Mouse (Mus musculus) retina, embryonic 14.5 days (tissue): ENCODE measurements around the gene Gm45140.
"Not testable (repeated sequence)": the region's sequence is repeated elsewhere in the genome, so short reads cannot be mapped to it uniquely, and the experiment has no call there.

Source experiments
- DNase-seq: peaks from one replicate; pipeline ENCODE4 v3.0.0-alpha.2; 2015; ENCODE audit warnings: low spot score

Gm45140 gene

GRCm38 (mm10) chr6:87776663-87777062 lies 58.9 kb downstream of the Gm45140 start:
- DNase-seq: no peak

DNA sequence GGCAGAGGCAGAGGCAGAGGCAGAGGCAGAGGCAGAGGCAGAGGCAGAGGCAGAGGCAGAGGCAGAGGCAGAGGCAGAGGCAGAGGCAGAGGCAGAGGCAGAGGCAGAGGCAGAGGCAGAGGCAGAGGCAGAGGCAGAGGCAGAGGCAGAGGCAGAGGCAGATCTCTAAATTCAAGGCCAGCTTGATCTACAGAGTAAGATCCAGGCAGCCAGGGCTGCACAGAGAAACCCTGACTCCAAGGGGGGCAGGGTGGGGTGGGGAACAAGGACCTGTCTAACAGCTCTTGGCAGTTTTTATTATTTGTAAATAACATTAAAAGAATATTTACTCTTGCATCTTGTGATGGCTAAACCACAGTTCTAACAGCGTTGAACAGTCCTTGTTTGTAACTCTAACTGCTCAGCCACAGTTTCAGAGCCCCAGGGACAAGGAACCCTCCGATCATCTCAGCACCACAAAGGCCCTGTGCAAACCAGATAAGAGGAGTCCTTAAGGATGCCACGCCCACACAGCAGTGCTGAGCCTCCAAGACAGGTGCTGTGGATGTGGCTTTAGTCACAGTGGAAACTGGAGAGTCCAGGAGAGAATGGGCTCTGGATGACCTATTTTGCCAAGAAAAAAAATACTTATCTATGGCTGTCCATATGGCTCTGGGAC lies 59.9 kb downstream of the Gm45140 start:
- no peak for DNase-seq

GRCm38 (mm10) chr6:87774909-87775308 lies 60.7 kb downstream of the Gm45140 start:
- DNase-seq: no peak

- DNase-seq: no peak
These were observed 61.1 kb downstream of the Gm45140 start for GRCm38 (mm10) chr6:87774466-87774865.

GRCm38 (mm10) chr6:87770626-87771025 lies 65.0 kb downstream of the Gm45140 start:
- peak; percentile 26 for DNase-seq

DNA sequence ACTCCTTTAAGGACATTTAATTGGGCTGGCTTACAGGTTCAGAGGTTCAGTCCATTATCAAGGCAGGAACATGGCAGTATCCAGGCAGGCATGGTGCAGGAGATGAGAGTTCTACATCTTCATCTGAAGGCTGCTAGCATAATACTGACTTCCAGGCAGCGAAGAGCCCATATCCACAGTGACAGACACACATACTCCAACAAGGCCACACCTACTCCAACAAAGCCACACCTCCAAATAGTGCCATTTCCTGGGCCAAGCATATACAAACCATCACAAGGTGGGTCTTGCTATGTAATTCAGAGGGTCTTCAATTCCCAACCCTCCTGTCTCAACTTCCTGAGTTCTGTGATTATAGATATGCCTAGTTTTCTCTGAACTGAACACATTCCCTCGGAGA lies 71.3 kb downstream of the Gm45140 start:
- DNase-seq: not testable (repeated sequence)

- DNase-seq: peak; percentile 52
These were observed 72.0 kb downstream of the Gm45140 start for GRCm38 (mm10) chr6:87763376-87764280.

GRCm38 (mm10) chr6:87762161-87762560 lies 73.4 kb downstream of the Gm45140 start:
- DNase-seq: no peak

GRCm38 (mm10) chr6:87759850-87760249 lies 75.7 kb downstream of the Gm45140 start:
- DNase-seq: no peak

DNA sequence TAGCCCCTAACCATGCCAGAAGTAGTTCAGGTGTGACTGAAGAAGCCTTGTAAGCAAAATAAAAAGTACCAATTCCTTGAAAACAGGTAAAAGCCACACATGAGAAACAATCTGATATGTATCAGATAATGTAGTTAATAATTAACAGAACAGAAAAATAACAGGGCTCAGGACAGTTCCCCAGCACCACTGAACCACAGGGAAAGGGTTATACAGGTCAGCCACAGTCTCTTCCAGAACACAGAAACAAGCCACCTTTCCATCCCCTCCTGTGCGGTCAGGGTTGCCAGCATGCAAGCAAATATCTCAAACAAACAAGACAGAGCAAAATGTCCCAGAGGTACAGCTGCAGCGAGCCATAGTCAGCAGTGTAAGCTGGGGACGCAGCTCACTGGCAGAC lies 76.2 kb downstream of the Gm45140 start:
- no peak for DNase-seq

GRCm38 (mm10) chr6:87756896-87757295 lies 78.7 kb downstream of the Gm45140 start:
- DNase-seq: no peak

- no peak for DNase-seq
These were observed 80.4 kb downstream of the Gm45140 start for GRCm38 (mm10) chr6:87755196-87755595.

DNA sequence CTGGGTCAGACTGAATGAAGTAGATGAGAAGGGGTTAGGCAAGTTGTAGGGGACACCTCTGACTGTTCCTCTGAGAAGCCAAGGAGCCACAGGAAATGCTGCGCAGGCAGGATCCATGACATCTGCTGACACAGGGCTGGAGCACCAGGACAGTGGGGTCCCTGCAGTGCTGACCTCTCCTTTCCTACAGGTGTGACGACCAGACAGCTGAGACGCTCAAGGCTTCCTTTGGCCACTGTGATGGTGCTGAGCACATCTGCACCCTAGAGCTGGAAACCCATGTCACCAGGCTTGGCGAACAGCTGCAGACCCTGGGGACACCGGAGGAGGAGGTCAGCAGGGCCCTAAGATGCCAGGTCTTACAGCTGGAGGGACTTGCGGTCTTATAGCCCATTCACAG lies 84.0 kb downstream of the Gm45140 start:
- no peak for DNase-seq

DNA sequence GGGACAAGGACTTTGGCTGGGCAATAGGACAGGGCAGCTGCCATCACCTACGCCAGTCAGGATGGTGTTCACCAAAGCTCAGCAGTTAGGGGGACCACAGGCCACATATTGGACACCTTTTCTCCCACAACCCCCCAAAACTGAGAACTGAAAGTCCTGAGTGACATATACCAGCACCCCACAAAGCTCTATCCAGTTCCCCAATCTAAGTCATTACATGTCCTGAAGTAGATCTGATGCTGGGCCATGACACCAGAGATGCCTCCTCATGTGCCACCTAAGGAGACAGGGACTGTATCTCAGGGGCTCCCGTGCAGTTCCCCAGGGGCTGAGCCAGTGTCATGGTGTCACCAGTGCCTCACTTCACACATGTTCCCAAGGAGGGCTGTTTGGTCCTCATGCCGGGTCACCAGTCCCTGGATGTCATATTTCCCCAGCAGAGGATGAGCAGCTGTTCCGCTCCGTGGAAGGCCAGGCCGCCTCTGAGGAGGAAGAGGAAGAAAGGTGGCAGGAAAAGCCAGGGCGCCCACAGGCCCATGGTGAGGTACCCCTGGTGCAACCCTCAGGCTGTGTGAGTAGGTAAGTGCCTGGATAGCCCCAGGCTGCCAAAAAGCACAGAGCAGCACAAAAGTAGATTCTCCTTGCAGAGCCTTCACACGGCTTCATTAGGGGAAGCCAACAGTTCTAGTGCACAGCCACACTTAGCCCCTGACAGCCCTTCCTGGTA lies 85.2 kb downstream of the Gm45140 start:
- no peak for DNase-seq

DNA sequence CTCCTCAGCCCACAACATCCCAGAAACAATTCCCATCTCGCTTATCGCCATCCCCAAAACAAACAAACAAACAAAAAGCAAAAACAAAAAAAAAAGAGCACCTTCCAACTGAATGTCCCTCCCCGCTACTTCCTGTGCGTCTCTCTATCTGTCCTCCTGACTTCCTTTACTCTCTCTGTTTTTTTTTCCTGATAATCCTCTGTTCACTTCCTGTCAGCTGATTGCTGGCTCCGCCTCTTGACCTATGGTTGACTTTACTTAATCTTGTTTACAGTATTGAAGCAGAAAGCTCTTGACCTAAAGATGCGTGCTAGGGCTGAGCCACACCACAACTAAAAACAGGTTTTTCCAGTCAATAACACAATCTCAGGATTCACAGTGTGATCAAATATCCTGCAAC lies 87.1 kb downstream of the Gm45140 start:
- DNase-seq: no peak

- DNase-seq: no peak
These were observed 87.5 kb downstream of the Gm45140 start for GRCm38 (mm10) chr6:87748078-87748477.

DNA sequence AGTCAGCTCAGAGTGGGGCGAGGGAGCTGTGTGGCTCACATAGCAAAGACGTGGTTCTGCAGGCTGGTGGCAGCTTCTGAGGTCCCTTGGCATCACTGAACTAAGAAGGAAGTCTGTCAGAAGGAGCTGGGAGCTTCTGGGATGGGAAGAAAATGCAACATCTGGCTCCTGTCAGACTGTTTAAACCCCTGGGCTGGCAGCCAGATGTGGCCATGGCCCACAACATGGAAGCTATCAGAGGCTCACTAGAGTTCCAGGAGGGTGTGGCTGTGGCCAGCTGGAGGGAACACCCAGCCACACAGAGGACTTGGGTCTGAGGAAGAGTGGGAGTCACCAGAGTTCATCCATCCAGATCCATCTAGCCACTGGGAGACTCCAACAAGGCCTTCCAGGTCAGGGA lies 88.7 kb downstream of the Gm45140 start:
- DNase-seq: no peak

GRCm38 (mm10) chr6:87746059-87746458 lies 89.5 kb downstream of the Gm45140 start:
- DNase-seq: no peak

DNA sequence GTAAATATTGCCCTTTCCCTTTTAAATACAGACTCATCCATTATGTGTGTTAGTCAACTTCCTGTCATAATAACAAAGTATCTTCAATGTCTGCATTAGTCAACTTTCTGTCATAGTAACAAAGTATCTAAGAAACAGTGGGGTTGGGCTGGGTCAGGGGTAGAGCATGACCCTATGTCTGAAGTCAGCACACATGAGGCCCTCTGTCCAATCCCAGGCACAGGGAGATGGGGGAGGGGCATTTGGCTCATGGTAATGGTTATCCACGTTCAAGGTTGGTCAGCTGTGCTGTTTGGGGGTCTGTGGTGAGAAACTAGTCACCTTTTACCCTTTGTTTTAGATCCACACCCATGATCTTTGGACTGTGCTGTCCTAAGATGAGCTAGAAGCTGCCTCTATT lies 90.3 kb downstream of the Gm45140 start:
- no peak for DNase-seq

GRCm38 (mm10) chr6:87744632-87745031 lies 91.0 kb downstream of the Gm45140 start:
- DNase-seq: no peak

DNA sequence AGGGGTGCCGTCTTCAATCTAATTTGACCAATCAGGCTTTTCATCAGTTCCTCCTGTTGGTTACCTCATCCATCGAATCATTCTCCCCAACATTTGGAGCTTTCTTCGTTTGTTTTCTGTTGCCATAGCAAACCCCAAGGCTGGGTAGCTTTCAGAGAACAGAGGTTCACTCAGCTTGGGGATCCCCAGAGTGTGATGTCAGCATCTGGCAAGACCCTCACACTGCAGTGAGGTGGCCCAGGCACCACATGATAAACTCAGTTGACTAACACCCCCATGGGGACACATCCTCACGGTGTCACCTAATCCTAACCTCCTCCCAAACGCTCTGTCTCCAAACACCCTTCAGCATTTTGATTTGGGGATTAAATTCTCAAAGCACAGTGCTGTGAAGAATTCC lies 92.3 kb downstream of the Gm45140 start:
- no peak for DNase-seq

DNA sequence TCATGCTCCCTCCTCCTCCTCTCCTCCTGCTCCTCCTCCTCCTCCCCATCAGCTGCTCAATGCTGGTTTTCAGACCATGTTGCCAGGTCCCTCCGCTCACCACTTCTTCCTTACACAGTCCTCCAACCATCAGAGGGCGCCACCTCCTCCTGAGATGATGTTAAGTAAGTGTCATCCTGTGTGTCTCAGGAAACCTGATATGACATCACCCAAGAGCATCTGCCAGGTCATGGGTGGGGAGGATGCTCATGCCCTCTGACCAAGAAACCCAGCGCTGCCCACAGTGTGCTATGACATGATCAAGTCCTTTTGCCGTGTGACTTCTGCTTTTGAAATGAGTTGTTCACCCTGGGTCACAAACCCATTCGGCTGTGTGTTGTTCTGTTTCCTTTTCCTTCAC lies 92.8 kb downstream of the Gm45140 start:
- no peak for DNase-seq

GRCm38 (mm10) chr6:87741978-87742377 lies 93.6 kb downstream of the Gm45140 start:
- DNase-seq: no peak
